Mouse (Mus musculus) splenic B cell, adult 2 months (primary cell): ENCODE results near the gene Ccr5.
A peak's percentile ranks its signal among the peaks of the same experiment; 100 is the strongest.
"Not testable (repeated sequence)": the region's sequence is repeated elsewhere in the genome, so short reads cannot be mapped to it uniquely, and the experiment has no call there.

Source experiments
- DNase-seq: peaks from one replicate; pipeline ENCODE4 v3.0.0-alpha.2; 2011; ENCODE audit warnings: low read depth, low spot score
- H3K27me3 ChIP-seq: 2 replicates; pipeline ENCODE4 v1.6.1; 2012; ENCODE audit warnings: mild to moderate bottlenecking, low read length, moderate library complexity, mixed read lengths; ENCODE audit not compliant: control insufficient read depth, poor library complexity, insufficient read depth, severe bottlenecking
- H3K36me3 ChIP-seq: 2 replicates; pipeline ENCODE4 v1.6.1; 2012; ENCODE audit warnings: mild to moderate bottlenecking, low read length, moderate library complexity, mixed read lengths; ENCODE audit not compliant: control insufficient read depth, poor library complexity, insufficient read depth, severe bottlenecking

Ccr5 gene

DNA sequence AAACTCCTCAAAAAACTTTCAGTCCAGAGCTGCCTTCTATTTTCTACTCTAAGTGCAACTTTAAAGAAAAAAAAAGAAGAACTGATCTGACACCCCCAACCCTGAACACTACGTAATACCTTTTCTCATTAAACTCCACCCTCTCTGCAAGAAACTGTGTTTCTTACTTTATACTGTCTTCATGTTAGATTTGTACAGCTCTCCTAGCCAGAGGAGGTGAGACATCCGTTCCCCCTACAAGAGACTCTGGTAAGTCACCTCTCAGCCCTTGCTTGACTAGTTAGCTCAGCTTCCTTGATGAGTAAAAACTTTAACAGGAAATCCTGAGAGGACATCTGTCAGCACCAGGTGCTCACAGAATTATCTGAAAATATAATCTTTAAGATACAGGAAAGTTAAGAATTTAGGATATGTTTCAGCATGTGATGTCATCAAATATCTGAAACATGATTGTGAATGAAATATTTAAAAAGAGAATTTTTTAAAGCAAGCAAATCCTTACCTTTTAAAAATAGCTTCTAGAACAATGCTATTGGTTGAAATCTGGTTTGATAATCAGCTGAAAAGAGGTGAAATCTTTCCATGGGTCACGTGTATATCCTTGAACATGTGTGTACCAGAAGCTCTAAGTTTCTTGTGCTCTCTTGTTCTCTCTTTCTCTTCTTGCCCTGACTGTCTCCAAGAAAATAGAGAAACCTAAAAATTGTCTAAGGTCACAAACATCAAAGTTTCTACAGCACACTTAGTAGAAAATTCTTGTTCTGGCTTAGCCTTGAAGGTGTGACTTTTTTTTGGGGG, at the start of gene Ccr5:
TSS of gene Ccr5 (plus strand) at position 157 of the 798 bp plus-strand sequence.
- no peaks in the 10 kb centered on the region for H3K27me3 ChIP-seq
- peak; percentile 60 for DNase-seq
- H3K36me3 ChIP-seq = no peaks in the 10 kb centered on the region

DNA sequence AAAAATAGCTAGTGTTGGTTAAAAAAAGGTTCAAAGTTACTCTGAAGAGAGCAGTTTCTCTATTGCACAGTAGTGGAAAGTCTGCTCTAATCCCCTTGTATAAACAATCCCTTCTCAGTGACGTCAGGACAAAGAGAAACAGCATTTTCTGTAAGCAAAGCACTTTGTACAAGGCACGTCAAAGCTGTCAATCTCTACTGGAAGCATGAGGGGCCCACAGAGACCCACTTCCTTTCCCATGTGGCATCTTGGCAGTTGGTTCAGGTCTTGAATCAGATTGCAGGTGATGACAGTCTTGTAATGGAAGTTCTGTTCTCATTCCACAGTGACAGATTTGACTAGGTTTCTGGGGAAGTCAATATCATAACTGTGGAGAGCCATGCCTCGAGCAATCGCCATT, 41.5 kb upstream of the Ccr5 start:
- Histone ChIP-seq H3K27me3 (no peaks in the 10 kb centered on the region), H3K36me3 (no peaks in the 10 kb centered on the region)
- DNase-seq = no peak

DNA sequence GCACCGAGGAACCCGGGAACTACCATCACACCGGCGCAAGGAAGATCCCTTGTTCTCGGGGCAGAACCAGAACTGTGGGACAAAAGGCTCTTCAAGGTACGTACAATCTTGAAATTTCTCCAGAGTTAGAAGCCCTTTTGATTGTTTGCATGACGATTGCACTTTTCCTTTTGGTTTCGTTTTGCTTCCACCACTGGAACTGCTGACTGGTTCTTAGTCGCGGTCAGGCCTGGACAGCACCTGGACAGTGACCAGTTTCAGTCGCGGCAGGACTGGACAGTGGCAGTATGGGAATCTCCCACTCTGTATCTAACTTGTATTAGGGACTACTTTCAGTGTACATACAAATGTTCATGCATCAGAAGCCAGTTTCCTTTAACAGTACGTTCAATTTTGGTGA, 40.9 kb upstream of the Ccr5 start:
- DNase-seq, H3K36me3 ChIP-seq, H3K27me3 ChIP-seq: not testable (repeated sequence)

DNA sequence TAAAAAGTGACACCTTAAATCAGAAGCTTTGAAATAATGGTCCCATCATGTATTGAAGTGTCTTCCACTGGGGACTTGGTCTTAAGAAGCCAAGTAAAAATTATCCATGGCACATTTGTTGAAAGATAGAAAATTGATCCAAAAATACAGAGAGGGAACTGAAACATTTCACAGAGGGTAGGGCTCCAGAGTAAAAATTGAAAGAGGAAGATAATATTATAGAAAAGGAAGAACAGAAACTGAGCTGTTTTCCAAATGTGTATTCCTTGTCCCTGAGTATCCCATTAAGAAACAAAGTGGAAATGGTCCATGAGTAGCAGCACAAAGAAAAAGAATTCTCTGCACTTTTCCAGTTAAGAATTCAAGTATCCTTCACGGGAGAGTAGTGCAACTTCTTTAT, 30.9 kb upstream of the Ccr5 start:
- DNase-seq = no peak
- H3K27me3 ChIP-seq = no peaks in the 10 kb centered on the region
- H3K36me3 ChIP-seq = no peaks in the 10 kb centered on the region

DNA sequence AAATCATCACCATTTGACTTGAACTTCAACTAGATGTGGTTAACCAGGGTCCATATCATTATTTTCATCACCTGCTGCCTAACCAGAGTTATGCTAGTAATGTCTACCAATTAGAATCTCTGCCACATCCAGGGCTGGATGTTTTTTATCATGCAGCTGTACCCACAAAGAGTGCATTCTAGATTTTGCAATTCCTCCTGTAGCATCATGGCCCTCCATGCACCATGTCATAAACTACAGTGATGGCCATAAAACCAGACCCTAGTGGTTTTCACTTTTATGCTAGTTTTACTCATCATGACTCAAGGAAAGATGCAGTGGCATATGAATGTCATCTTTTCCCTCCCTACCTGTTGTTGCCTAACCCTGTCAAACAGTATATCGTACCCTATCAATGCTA, 22.2 kb upstream of the Ccr5 start:
- no peak for DNase-seq
- no peaks in the 10 kb centered on the region for H3K27me3 ChIP-seq
- H3K36me3 ChIP-seq = no peaks in the 10 kb centered on the region

DNA sequence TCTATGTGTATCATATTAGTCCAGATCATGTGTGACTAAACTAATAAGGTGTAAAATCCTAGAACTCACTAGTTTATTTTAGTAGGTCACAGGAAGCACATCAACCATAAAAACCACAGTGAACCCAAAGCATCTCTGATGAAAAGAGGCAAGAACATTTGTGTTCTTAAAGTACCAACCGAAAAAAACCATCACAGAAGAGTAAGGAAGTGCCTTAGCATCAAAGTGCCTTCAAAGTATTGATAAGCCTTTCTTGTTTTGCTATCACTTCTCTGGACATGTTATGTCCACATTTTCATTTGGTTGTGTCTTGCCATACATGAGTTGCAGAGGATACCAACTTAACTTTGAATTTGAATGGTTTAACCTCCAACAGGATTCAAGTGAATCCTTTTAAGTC, 21.0 kb upstream of the Ccr5 start:
- Histone ChIP-seq H3K36me3 (no peaks in the 10 kb centered on the region), H3K27me3 (no peaks in the 10 kb centered on the region)
- no peak for DNase-seq

DNA sequence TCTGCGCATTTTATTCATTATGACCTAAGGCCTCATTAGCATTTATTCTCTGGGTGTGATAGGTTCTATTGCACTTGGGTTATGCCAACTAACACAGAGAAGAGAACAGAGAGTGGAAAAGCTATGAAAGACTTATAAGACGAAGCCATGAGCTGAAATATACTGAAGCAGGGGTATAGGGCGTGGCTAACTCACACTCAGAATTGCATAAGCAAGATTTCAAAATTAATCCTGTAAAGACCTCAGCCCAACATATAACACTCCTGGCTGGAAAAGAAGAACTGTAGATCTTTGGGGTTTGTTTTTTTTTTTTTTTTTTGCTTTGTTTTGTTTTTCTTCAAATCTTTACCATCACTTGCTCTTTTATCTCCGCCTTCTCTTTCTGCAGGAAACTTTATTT, 19.6 kb upstream of the Ccr5 start, which contains the start of gene Ccr2:
TSS of gene Ccr2 (plus strand) at position 228 of the 400 bp plus-strand sequence.
- no peak for DNase-seq
- no peaks in the 10 kb centered on the region for H3K27me3 ChIP-seq

DNA sequence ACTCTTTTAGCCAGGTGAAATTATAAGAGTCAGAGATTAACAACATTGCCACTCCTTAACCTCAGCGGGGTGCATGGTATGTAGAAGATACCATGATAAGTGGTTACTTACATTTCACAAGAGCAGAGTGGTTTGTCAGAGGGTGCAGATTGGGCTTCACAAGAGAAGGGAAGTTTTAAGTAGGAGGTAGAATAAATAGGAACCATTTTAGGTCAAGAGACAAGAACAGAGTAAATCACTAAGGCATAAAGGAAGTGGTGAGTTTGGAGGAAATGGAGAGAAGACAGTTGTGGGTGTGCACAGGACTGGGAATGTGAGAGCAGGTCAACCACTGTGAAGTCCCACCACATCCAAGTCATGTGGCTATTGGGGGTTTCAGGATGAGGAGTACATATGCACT, 18.1 kb upstream of the Ccr5 start:
- H3K27me3 ChIP-seq = no peaks in the 10 kb centered on the region
- DNase-seq = no peak
- H3K36me3 ChIP-seq = no peaks in the 10 kb centered on the region

More for the DNA sequence above, 19.6 kb upstream of the Ccr5 start, which contains the start of gene Ccr2:
- H3K36me3 ChIP-seq = no peaks in the 10 kb centered on the region

DNA sequence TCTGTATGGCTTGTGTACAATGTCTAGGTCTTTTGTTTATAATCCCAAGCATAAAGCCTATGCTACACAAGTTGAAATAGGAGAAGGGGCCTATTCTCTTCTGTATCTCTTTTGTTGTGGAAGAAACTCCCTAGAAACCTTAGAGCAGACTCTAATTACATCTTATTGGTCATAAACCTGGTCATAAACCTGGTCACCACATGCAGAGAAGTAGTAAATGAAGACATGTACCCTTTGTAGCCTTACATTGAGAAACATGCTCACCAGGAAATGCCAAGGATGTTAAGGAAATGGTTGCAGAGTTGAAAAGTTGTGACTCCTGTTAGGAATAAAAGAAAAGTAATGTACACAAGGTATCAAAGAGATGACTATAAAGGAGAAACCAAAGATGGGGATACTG, 16.1 kb upstream of the Ccr5 start:
- Histone ChIP-seq H3K27me3 (no peaks in the 10 kb centered on the region), H3K36me3 (no peaks in the 10 kb centered on the region)
- no peak for DNase-seq

DNA sequence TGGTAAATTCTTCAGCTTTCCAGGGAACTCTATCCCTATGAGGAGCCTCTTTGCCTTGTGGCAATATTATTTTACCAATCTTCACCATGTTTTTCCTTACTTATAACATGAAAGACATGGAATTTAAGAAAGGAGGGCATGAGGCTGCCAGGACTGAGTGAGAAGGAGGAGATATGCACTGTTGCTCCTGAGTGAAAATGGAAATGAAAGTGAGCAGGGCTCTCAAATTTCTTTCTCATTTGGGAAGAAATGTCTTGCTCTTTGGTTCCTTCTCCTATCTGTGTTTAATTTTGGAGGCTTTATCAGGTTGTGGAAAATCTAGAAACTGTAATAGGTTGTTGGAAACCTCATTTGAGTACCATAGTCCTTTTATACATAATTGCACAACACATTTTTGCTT, 14.1 kb upstream of the Ccr5 start:
- Histone ChIP-seq H3K27me3 (no peaks in the 10 kb centered on the region), H3K36me3 (no peaks in the 10 kb centered on the region)
- DNase-seq = peak; percentile 47

DNA sequence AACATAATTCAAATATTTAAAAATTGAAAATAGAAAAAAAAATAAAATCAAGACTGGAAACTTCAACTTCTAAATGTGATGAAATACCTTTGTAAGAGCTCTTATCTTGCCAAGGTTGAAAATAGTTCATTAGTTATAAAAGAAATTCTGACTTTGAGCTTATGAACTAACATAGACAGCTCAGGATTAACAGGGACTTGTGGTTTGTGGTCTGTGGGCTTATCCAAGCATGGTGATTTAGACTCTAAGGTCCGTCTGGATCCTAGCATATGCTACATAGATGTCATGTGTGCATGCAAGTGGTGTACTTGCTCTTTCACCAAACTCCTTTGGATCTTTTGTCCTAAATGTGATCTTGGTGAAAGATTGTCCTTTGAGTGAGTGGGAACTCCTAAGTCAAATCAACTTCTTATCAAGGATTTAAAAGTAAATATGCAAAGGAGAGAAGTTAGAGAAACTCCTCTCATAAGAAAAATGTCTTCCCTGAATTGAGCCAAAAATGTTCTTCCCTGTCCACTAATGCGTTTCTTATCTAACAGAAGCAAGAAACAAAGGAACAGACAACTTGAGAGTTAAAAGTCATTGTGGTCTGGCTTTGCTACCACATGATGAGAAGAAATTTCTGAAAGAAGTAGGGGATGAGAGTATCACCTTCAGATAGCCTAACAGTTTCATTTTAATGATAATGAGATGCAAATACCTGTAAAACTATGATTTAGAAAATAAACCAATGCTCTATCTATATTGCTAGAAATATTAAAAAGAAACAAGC, 12.8 kb upstream of the Ccr5 start:
- no peaks in the 10 kb centered on the region for H3K36me3 ChIP-seq
- DNase-seq = no peak
- H3K27me3 ChIP-seq = no peaks in the 10 kb centered on the region

DNA sequence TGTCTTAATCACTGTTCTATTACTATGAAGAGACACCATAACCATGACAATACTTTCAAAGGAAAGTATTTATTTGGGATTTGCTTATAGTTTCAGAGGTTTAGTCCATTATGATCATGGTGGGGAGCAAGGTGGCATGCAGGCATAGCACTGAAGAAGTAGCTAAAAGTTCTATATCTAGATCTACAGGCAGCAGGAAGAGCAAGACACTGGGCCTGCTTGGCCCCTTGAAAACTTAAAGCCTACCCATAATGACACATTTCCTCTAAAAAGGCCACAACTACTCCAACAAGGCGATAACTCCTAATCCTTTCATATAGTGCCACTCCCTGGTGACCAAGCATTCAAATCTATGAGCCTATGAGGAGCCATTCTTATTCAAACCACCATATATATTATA, 9.3 kb upstream of the Ccr5 start:
- Histone ChIP-seq H3K27me3 (no peaks in the 10 kb centered on the region), H3K36me3 (no peaks in the 10 kb centered on the region)
- DNase-seq = no peak

DNA sequence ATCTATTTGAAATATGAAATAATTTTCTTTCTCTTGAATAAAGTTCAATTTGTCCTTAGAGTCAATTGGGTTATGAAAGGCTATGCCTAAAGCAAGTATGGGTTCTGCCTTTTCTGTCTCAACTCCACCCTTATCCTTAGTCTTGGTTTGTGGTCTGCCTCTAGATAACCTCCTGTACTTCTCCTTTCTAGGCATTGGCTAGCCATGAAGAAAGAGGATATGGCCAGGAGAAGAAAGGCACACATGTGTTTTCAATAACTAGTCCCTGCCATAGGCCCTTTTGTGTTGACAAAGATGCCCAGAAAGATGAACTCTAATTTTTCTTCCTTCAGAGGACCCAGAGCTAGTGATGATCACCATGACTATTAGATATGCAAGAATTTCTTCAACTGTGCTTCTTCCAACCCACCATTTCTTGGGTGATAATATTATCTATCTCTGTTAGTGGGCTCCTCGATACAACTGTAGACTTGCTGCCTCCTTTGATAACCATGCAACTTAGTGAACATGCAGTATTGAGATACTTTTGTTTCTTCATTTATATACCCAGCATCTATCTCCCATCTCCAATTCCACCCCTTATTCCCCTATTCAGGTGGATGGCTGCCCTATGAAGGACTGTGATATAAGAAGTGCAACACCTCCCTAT, 8.6 kb upstream of the Ccr5 start:
- Histone ChIP-seq H3K27me3 (no peaks in the 10 kb centered on the region), H3K36me3 (no peaks in the 10 kb centered on the region)
- DNase-seq = no peak

DNA sequence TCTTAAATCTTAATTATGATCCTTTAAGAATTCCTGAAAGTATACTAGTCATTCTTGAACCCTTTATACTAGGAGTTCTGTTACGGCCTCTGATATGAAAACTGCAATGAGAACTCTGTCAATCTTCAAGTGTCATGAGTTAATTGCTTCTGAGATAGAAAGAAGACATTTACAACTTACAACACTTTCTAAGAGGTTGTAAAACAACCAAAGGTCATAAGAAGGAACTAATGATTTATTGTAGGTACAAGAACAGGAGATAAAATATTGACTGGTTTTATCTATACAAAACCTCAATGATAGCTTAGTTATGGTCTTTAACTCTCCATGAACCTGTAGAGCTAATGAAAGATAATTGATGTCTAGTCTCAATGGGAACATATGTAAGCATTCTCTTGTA, 7.6 kb upstream of the Ccr5 start:
- H3K36me3 ChIP-seq = no peaks in the 10 kb centered on the region
- no peak for DNase-seq
- H3K27me3 ChIP-seq = no peaks in the 10 kb centered on the region

DNA sequence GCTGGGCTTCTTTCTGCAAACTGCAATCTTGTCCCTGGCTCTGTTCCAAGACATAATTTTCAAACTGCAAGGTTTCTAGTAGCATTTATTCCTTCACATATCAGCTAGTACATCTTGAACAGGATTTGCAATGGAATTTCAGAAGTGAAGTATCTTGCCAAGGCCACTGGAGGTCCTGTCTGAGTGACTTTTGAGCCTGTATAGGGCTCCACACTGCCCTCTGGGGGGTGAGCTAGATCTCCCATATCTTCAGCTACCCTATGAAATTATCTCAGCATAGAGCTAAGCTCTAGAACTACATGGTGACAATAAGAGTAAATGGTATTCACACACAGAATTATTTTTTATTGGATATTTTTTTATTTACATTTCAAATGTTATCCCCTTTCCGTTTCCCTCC, 2.9 kb upstream of the Ccr5 start:
- DNase-seq = peak; percentile 82
- Histone ChIP-seq H3K36me3 (no peaks in the 10 kb centered on the region), H3K27me3 (no peaks in the 10 kb centered on the region)
